In the genomic region with DNA sequence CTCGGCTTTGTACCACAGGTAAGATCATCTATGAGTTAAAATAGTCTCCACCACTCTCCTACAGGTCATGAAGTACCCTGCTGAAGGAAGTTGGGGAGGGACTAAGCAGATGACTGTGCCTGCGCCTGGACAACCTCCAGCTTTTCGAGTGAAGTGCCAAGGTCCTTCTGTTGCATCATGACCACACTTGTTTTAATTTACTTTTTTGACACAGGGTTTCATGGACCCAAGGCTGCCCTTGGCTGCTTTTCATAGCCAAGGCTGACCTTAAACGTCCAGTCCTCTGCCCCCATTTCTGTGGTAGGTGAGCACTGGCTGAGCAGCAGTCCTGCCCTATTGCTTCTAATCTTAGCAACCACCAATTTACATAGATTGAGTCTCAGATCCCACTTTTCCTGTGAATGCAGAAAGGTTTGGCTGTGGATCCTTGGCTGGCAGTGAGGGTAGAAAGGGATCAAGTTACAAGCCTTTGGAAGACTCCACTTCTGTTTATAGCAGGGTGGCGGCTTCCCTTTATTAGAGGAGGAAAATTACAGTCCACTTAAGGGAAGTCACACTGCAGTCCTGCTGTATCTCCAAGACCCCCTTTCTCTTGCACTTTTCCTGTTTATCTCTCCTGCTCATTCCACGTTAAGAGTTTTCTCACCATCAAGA, we compare ENCODE assay signal across 9 mouse cellular contexts.
A peak's percentile ranks its signal among the peaks of the same experiment; 100 is the strongest.
DNase-seq lines count a peak whose midpoint lies in the region; ATAC-seq and TF ChIP-seq lines count a peak whose summit lies in the region.
"Had no signal": no experiment of that assay in that cellular context is flagged by ENCODE, and none has a peak within 500 bp of the region (broad histone marks: within the 10 kb centered on the region; RNA-seq: fewer than 3 reads in every experiment).

No protein-coding gene starts in this region.

- no peaks in the 10 kb centered on the region for H3K9me3 ChIP-seq in heart, embryonic 15.5 days (replicated peaks)
- no peaks in the 10 kb centered on the region for H3K9me3 ChIP-seq in embryonic facial prominence, embryonic 15.5 days (replicated peaks)

- TF ChIP-seq POLR2A in heart, adult 2 months (IDR thresholded peaks at IDR 0.05; ENCODE audit: insufficient read depth, low read depth, low read length): no peak
- TF ChIP-seq POLR2A in lung, adult 2 months (IDR thresholded peaks at IDR 0.05; ENCODE audit: borderline replicate concordance, extremely low read depth, low read depth, low read length): no peak

- no peak for DNase-seq in heart, adult 2 months
- peak; percentile 6 for DNase-seq in ZHBTc4 (ENCODE audit: low read depth, low spot score)
- DNase-seq in lung, adult 2 months: peak; percentile 58
- DNase-seq in layer of hippocampus, postnatal 36 days: no peak
- DNase-seq in layer of hippocampus, adult 9-11 months: no peak
- no peak for DNase-seq in left cerebral cortex, postnatal 10 days (ENCODE audit: extremely low spot score in 1 of 2, low spot score in 2 of 2)
- DNase-seq: spleen, adult 18-20 months had no signal

- peaks cover 15% of the 10 kb centered on the region for H3K4me1 ChIP-seq in heart, embryonic 15.5 days (replicated peaks)
- 0 out of 2 replicates have a peak, but pooled peaks cover 1% of the 10 kb centered on the region for H3K4me1 ChIP-seq in heart, adult 2 months (ENCODE audit: control insufficient read depth, insufficient read depth, low read length)
- H3K4me1 ChIP-seq in embryonic facial prominence, embryonic 15.5 days: peaks cover 6% of the 10 kb centered on the region; the same call in 1 of the 2 replicates
- H3K4me1 ChIP-seq in lung, adult 2 months (ENCODE audit: control insufficient read depth, insufficient read depth, low read length): peaks cover 6% of the 10 kb centered on the region

- H3K27me3 ChIP-seq in heart, embryonic 15.5 days: no peaks in the 10 kb centered on the region
- no peaks in the 10 kb centered on the region for H3K27me3 ChIP-seq in heart, adult 2 months (ENCODE audit: control insufficient read depth, insufficient read depth, low read length)
- H3K27me3 ChIP-seq in embryonic facial prominence, embryonic 15.5 days: no peaks in the 10 kb centered on the region

- 43% methylated on average over 6 of the region's 6 CpGs for WGBS in heart, embryonic 15.5 days
- WGBS in heart, adult 2 months: 49% methylated on average over 6 of the region's 6 CpGs
- 45% methylated on average over 6 of the region's 6 CpGs for WGBS in embryonic facial prominence, embryonic 15.5 days
- 37% methylated on average over 6 of the region's 6 CpGs for WGBS in lung, adult 2 months

- H3K79me2 ChIP-seq in heart, adult 2 months (replicated peaks; ENCODE audit: control insufficient read depth, insufficient read depth, low read length): no peaks in the 10 kb centered on the region

- TF ChIP-seq EP300 in heart, adult 2 months (IDR thresholded peaks at IDR 0.05; ENCODE audit: insufficient read depth, low read depth, low read length): no peak

- H3K4me3 ChIP-seq in heart, embryonic 15.5 days: no peak overlapping the region
- H3K4me3 ChIP-seq in heart, adult 2 months: no peak overlapping the region
- no peak overlapping the region for H3K4me3 ChIP-seq in embryonic facial prominence, embryonic 15.5 days (replicated peaks)
- no peak overlapping the region for H3K4me3 ChIP-seq in lung, adult 2 months (replicated peaks; ENCODE audit: extremely low read depth, low read depth, low read length)

- peak overlapping the region; percentile 8; the same call in 1 of the 2 replicates for H3K27ac ChIP-seq in heart, embryonic 15.5 days
- H3K27ac ChIP-seq in heart, adult 2 months: no peak overlapping the region
- no peak overlapping the region for H3K27ac ChIP-seq in embryonic facial prominence, embryonic 15.5 days (replicated peaks)

- no peaks in the 10 kb centered on the region for H3K36me3 ChIP-seq in heart, embryonic 15.5 days
- H3K36me3 ChIP-seq in heart, adult 2 months (ENCODE audit: control insufficient read depth, insufficient read depth, low read length): no peaks in the 10 kb centered on the region
- no peaks in the 10 kb centered on the region for H3K36me3 ChIP-seq in embryonic facial prominence, embryonic 15.5 days

- intact Hi-C loops in heart, adult 2 months (cut with DNase I): no loop called here
- intact Hi-C loops in left cerebral cortex, postnatal 10 days (cut with DNase I): no loop called here

- H3K4me2 ChIP-seq in heart, embryonic 15.5 days: no peak overlapping the region
- H3K4me2 ChIP-seq in embryonic facial prominence, embryonic 15.5 days (replicated peaks): no peak overlapping the region

- no peak for TF ChIP-seq CTCF in heart, adult 2 months (IDR thresholded peaks at IDR 0.05)
- TF ChIP-seq CTCF in lung, adult 2 months (IDR thresholded peaks at IDR 0.05; ENCODE audit: insufficient read depth, low read length): no peak

- ATAC-seq in heart, embryonic 15.5 days (replicated peaks; ENCODE audit: insufficient number of reproducible peaks, insufficient read depth, low FRiP score, low read depth): no peak
- ATAC-seq in embryonic facial prominence, embryonic 15.5 days (ENCODE audit: insufficient number of reproducible peaks, low FRiP score, low TSS enrichment, low read depth): peak; percentile 63; the same call in 1 of the 2 replicates

- no peak overlapping the region for H3K9ac ChIP-seq in heart, embryonic 15.5 days
- no peak overlapping the region for H3K9ac ChIP-seq in heart, adult 2 months (ENCODE audit: low read depth, low read length)
- no peak overlapping the region for H3K9ac ChIP-seq in embryonic facial prominence, embryonic 15.5 days

Comparison
In these comparisons a context has a peak if more than half of its experiments do, and no peak if none do; other contexts are left out.
1. DNase-seq: peak in ZHBTc4 (single experiment) and lung, adult 2 months (single experiment); none in heart, adult 2 months (0 of 2), layer of hippocampus, postnatal 36 days (0 of 2), layer of hippocampus, adult 9-11 months (single experiment) and left cerebral cortex, postnatal 10 days (0 of 2).